Mouse (Mus musculus) heart, adult 18-20 months (tissue): Measurements from ENCODE around the gene Asic4. TPM values are rescaled to one million over a fixed set of nuclear protein-coding genes. Genes with fewer than 3 reads are reported as not detected.

Source experiments
- DNase-seq, 2 experiments: peaks; one replicate each; pipeline ENCODE4 v3.0.0; 2021 to 2022; ENCODE audit warnings: mixed read lengths in 1 of 2
- total RNA-seq, 2 experiments: library from RNA; stranded (reverse); gene quantifications; 2 replicates each; pipeline ENCODE4 v1.2.3; 2021

Gene Asic4
- total RNA-seq, 2 experiments from 2014 or later = not detected

GRCm38 (mm10) chr1:75443247-75444024 is 6.8 kb upstream of the Asic4 start:
- DNase-seq = no peak

- no peak for DNase-seq
These were observed 6.0 kb upstream of the Asic4 start for GRCm38 (mm10) chr1:75444208-75444607.

GRCm38 (mm10) chr1:75445141-75445701 is 5.0 kb upstream of the Asic4 start:
- no peak for DNase-seq

- DNase-seq = peak; percentile 67 to 86
These were observed 4.3 kb upstream of the Asic4 start for GRCm38 (mm10) chr1:75445751-75446611.

GRCm38 (mm10) chr1:75446656-75447055 is 3.6 kb upstream of the Asic4 start:
- no peak for DNase-seq

GRCm38 (mm10) chr1:75447265-75448051 is 2.8 kb upstream of the Asic4 start:
- no peak for DNase-seq

- DNase-seq = no peak
These were observed 2.2 kb upstream of the Asic4 start for GRCm38 (mm10) chr1:75448052-75448431.

- DNase-seq = no peak
These were observed 1.3 kb upstream of the Asic4 start for GRCm38 (mm10) chr1:75448937-75449336.

GRCm38 (mm10) chr1:75449377-75450135 is 680 bp upstream of the Asic4 start:
- DNase-seq = no peak

GRCm38 (mm10) chr1:75451900-75452299 is 1.7 kb downstream of the Asic4 start:
- no peak for DNase-seq

- no peak for DNase-seq
These were observed 5.2 kb downstream of the Asic4 start for GRCm38 (mm10) chr1:75455433-75455832.

GRCm38 (mm10) chr1:75455948-75456347 is 5.7 kb downstream of the Asic4 start:
- no peak for DNase-seq

- DNase-seq = no peak
These were observed 6.7 kb downstream of the Asic4 start for GRCm38 (mm10) chr1:75456746-75457564.

GRCm38 (mm10) chr1:75457710-75458024 is 7.4 kb downstream of the Asic4 start:
- DNase-seq = no peak

GRCm38 (mm10) chr1:75458025-75458788 is 8.0 kb downstream of the Asic4 start:
- DNase-seq = peak; percentile 52 to 58

- DNase-seq = peak; percentile 53 to 63
These were observed 8.8 kb downstream of the Asic4 start for GRCm38 (mm10) chr1:75458789-75459684.

GRCm38 (mm10) chr1:75460297-75460696 is 10.1 kb downstream of the Asic4 start:
- DNase-seq = no peak

- DNase-seq = no peak
These were observed 12.4 kb downstream of the Asic4 start for GRCm38 (mm10) chr1:75462636-75463035.
